Mouse (Mus musculus) midbrain, embryonic 13.5 days (tissue): Measurements from ENCODE around the gene Foxe1. TPM values are rescaled to one million over a fixed set of nuclear protein-coding genes. Genes with fewer than 3 reads are reported as not detected.

ENCODE experiments used
- ATAC-seq: fragments of 200-750 bp; cut with Nextera tagmentation; 2 replicates; pipeline ENCODE4 v1.8.0; 2017; ENCODE audit warnings: mild to moderate bottlenecking, moderate TSS enrichment, moderate library complexity
- H3K27ac ChIP-seq: fragments of 300-500 bp; sonication (generic); 2 replicates; pipeline ENCODE4 v1.5.1; 2015; ENCODE audit warnings: inconsistent platforms, mild to moderate bottlenecking, moderate library complexity
- H3K27me3 ChIP-seq: fragments of 300-500 bp; sonication (generic); 2 replicates; pipeline ENCODE4 v1.6.1; 2015; ENCODE audit warnings: mild to moderate bottlenecking, inconsistent platforms
- H3K36me3 ChIP-seq: fragments of 300-500 bp; sonication (generic); 2 replicates; pipeline ENCODE4 v1.6.1; 2015; ENCODE audit warnings: mild to moderate bottlenecking, inconsistent platforms
- H3K4me1 ChIP-seq: fragments of 300-500 bp; sonication (generic); replicated peaks from 2 replicates; pipeline ENCODE4 v1.6.1; 2015; ENCODE audit warnings: inconsistent platforms
- H3K4me2 ChIP-seq: fragments of 300-500 bp; sonication (generic); replicated peaks from 2 replicates; pipeline ENCODE4 v1.6.1; 2015; ENCODE audit warnings: moderate library complexity, mild to moderate bottlenecking, inconsistent platforms
- H3K4me3 ChIP-seq: fragments of 300-500 bp; sonication (generic); replicated peaks from 2 replicates; pipeline ENCODE4 v1.5.1; 2015; ENCODE audit warnings: mild to moderate bottlenecking, inconsistent platforms
- H3K9ac ChIP-seq: fragments of 300-500 bp; sonication (generic); replicated peaks from 2 replicates; pipeline ENCODE4 v1.6.1; 2015; ENCODE audit warnings: mild to moderate bottlenecking, inconsistent platforms
- H3K9me3 ChIP-seq: fragments of 300-500 bp; sonication (generic); 2 replicates; pipeline ENCODE4 v1.6.1; 2016; ENCODE audit warnings: mild to moderate bottlenecking, inconsistent platforms
- WGBS: fragments of 180-500 bp; shearing (Covaris S2); methylation state at CpG from one replicate; pipeline ENCODE4 v1.1.7; 2015; 5-methylcytosine and 5-hydroxymethylcytosine counted together
- polyA plus RNA-seq: library from polyadenylated mRNA; unstranded; fragments of >200 nt; fragmentation: Nextera tagmentation; extraction: Ambion mirVana; gene quantifications from 2 replicates; pipeline ENCODE4 v1.2.1, GENCODE M21; 2015

Gene Foxe1
- polyA plus RNA-seq, 1 experiment from 2014 or later = not detected

DNA sequence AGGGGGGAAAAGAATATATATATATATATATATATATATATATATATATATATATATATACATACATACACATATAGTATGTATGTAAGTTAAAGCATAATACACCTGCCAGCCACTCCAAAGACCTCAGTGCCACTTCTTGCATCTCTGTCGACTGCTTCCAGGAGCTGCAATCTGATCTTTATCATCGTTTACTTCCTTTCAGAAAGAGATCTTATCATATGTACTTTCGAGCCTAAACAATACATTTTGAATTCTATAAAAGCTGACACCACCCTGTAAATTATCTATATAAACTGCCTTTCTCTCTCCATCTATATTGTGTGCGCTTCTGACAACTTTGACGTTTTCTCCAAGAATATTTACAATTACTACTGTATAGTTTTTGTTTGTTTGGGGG, 45.1 kb downstream of the Foxe1 start:
- ATAC-seq = no peak
- H3K27me3 ChIP-seq = 0 out of 2 replicates have a peak, but pooled peaks cover 3% of the 10 kb centered on the region
- H3K27ac ChIP-seq = peak overlapping the region; percentile 86; the same call in 1 of the 2 replicates
- peak overlapping the region; percentile 67 for H3K9ac ChIP-seq
- H3K9me3 ChIP-seq = no peaks in the 10 kb centered on the region
- H3K4me2 ChIP-seq = peak overlapping the region; percentile 58
- H3K36me3 ChIP-seq = peaks cover 16% of the 10 kb centered on the region
- H3K4me3 ChIP-seq = peak overlapping the region; percentile 52
- 48% methylated on average over 5 of the region's 5 CpGs for WGBS
- H3K4me1 ChIP-seq = peaks cover 3% of the 10 kb centered on the region

GRCm38 (mm10) chr4:46389013-46389611, 45.7 kb downstream of the Foxe1 start, which contains the start of gene Trmo:
Gene Trmo (minus strand): TSS chr4:46389437.
- under 1% methylated on average over 56 of the region's 56 CpGs for whole genome bisulfite sequencing
- peaks cover 3% of the 10 kb centered on the region for H3K4me1 ChIP-seq
- H3K9ac ChIP-seq = peak within 1 kb of the TSS; percentile 67
- H3K4me2 ChIP-seq = peak within 1 kb of the TSS; percentile 58
- ATAC-seq = peak; percentile 97
- peak within 1 kb of the TSS; percentile 86 for H3K27ac ChIP-seq
- peaks cover 16% of the 10 kb centered on the region for H3K36me3 ChIP-seq
- no peaks in the 10 kb centered on the region for H3K9me3 ChIP-seq
- H3K27me3 ChIP-seq = 0 out of 2 replicates have a peak, but pooled peaks cover 3% of the 10 kb centered on the region
- peak within 1 kb of the TSS; percentile 52 for H3K4me3 ChIP-seq

- peak overlapping the region; percentile 52 for H3K4me3 ChIP-seq
- WGBS = 2% methylated on average over 24 of the region's 24 CpGs
- peaks cover 3% of the 10 kb centered on the region for H3K4me1 ChIP-seq
- H3K9ac ChIP-seq = peak overlapping the region; percentile 67
- peak overlapping the region; percentile 58 for H3K4me2 ChIP-seq
- 0 out of 2 replicates have a peak, but pooled peaks have one; percentile 9 for ATAC-seq
- peaks cover 3% of the 10 kb centered on the region; the same call in 1 of the 2 replicates for H3K27me3 ChIP-seq
- peak overlapping the region; percentile 86 for H3K27ac ChIP-seq
- no peaks in the 10 kb centered on the region for H3K9me3 ChIP-seq
- H3K36me3 ChIP-seq = peaks cover 11% of the 10 kb centered on the region
Measured at GRCm38 (mm10) chr4:46389612-46390341, 46.4 kb downstream of the Foxe1 start.

DNA sequence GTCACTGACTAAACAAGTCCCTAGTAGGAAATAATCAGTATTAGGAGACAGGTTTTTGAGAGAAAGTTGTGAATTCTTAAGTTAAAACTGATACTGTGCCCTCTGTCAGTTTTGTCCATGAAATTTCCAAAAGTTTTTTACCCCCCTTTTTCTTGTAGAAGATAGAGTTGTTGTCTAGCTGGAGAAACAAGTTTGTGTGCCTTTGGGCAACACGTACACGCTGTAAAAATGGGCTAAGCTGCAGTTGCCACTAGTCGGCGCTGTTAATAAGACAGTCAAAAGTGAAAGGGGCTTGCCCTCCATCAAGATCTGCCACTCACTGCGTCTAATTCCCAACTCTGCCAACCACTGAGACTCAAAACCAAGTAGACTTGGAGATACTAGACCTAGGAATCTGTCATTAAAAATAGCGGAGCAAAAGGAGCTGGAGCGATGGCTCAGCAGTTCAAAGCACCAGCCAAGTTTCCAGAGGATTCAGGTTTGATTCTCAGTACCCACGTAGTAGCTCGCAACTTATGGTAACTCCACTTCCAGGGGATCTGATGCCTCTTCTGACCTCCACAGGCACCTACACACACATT, 47.1 kb downstream of the Foxe1 start:
- 23% methylated on average over 9 of the region's 9 CpGs for WGBS
- no peak for ATAC-seq
- H3K27me3 ChIP-seq = peaks cover 3% of the 10 kb centered on the region; the same call in 1 of the 2 replicates
- no peaks in the 10 kb centered on the region for H3K9me3 ChIP-seq
- peak overlapping the region; percentile 58; the same call in 1 of the 2 replicates for H3K4me2 ChIP-seq
- peaks cover 4% of the 10 kb centered on the region for H3K36me3 ChIP-seq
- peak overlapping the region; percentile 52; the same call in 1 of the 2 replicates for H3K4me3 ChIP-seq
- no peak overlapping the region for H3K27ac ChIP-seq
- H3K9ac ChIP-seq = no peak overlapping the region
- H3K4me1 ChIP-seq = peaks cover 3% of the 10 kb centered on the region

DNA sequence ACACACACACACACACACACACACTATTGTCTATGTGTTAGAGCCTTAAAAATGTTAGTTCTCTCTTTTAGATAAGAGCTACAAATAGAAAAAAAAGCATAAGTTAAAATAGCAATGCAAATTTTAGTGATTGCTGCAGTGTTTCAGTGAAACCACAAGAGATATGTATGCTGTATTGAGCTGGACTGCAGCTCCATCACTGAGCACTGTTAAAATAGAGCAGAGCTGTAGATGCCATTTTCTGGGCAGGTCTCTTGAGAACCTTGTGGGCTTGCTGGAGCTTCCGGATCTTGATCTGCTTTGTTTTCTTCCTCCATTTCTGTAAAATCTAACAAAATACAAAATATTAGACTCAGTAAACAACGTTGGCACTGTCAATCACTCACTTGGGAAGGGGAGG, 51.0 kb downstream of the Foxe1 start:
- 76% methylated on average over 2 of the region's 2 CpGs for WGBS

DNA sequence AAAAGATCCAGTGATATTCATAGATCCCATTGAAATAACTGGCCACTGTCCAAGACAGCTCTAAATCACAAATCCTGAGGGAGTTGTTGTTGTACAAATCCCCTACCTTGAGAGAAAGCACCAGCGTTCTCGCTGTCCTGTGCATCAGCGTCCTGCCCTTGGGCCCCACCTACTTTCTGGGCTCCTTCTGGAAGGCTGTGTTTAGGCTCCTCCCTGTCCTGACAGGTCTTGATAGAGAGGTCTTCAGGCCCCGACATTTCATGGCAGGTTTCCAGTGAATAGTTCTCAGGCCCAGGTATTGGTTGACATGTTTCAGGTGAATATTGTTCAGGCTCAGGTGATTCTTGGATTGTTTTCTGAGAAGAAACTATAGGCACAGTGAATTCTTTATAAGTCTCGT, 52.3 kb downstream of the Foxe1 start:
- H3K27ac ChIP-seq = no peak overlapping the region
- H3K9ac ChIP-seq = no peak overlapping the region
- H3K4me2 ChIP-seq = no peak overlapping the region
- no peak overlapping the region for H3K4me3 ChIP-seq
- H3K36me3 ChIP-seq = no peaks in the 10 kb centered on the region
- ATAC-seq = no peak
- 39% methylated on average over 5 of the region's 5 CpGs for WGBS
- H3K9me3 ChIP-seq = no peaks in the 10 kb centered on the region
- peaks cover 3% of the 10 kb centered on the region; the same call in 1 of the 2 replicates for H3K27me3 ChIP-seq
- no peaks in the 10 kb centered on the region for H3K4me1 ChIP-seq

More for the DNA sequence above, 51.0 kb downstream of the Foxe1 start:
- H3K36me3 ChIP-seq = no peaks in the 10 kb centered on the region
- ATAC-seq = no peak
- peaks cover 3% of the 10 kb centered on the region; the same call in 1 of the 2 replicates for H3K27me3 ChIP-seq
- no peak overlapping the region for H3K27ac ChIP-seq
- H3K9me3 ChIP-seq = no peaks in the 10 kb centered on the region
- H3K4me2 ChIP-seq = no peak overlapping the region
- H3K4me3 ChIP-seq = no peak overlapping the region
- H3K4me1 ChIP-seq = no peaks in the 10 kb centered on the region; the same call in 1 of the 2 replicates
- no peak overlapping the region for H3K9ac ChIP-seq

Other genes starting within 250 kb of the Foxe1 start
- gene Ncbp1, start 205.0 kb upstream of the Foxe1 start, polyA plus RNA-seq = 97.4 and 98.3 TPM in 2 replicates
- 44.1 and 47.4 TPM in 2 replicates for gene Tstd2, start 204.9 kb upstream of the Foxe1 start, polyA plus RNA-seq
- 35.8 and 36.4 TPM in 2 replicates for gene Xpa, start 147.3 kb upstream of the Foxe1 start, polyA plus RNA-seq
- gene Trmo, start 45.8 kb downstream of the Foxe1 start, polyA plus RNA-seq = 7.8 and 9.2 TPM in 2 replicates
- gene Hemgn, start 69.9 kb downstream of the Foxe1 start, polyA plus RNA-seq = 0.17 and 0.26 TPM in 2 replicates
- 126 and 136 TPM in 2 replicates for gene Anp32b, start 107.3 kb downstream of the Foxe1 start, polyA plus RNA-seq
- gene Nans, start 145.6 kb downstream of the Foxe1 start, polyA plus RNA-seq = 63.2 and 63.9 TPM in 2 replicates
- gene Trim14, start 192.5 kb downstream of the Foxe1 start, polyA plus RNA-seq = 0.40 and 0.57 TPM in 2 replicates